Mouse (Mus musculus): ENCODE results near the gene Plcd3. TPM values are rescaled to one million over a fixed set of nuclear protein-coding genes. Genes with fewer than 3 reads are reported as not detected.
A peak's percentile ranks its signal among the peaks of the same experiment; 100 is the strongest.

Plcd3 gene
- polyA plus RNA-seq (2015; fragmentation: Nextera tagmentation; extraction: Ambion mirVana): 1.5 and 1.9 TPM in 2 replicates

GRCm38 (mm10) chr11:103101481-103101865 is at the start of gene Plcd3, which contains the start of gene Acbd4:
Plcd3 (minus strand) TSS chr11:103101658.
Acbd4 (plus strand) TSS chr11:103101682.
- Histone ChIP-seq H3K4me1 (replicated peaks) (peaks cover 30% of the 10 kb centered on the region), H3K27me3 (peaks cover 74% of the 10 kb centered on the region), H3K27ac (no peak within 1 kb of the TSS), H3K9me3 (no peaks in the 10 kb centered on the region; the same call in 1 of the 2 replicates), H3K9ac (peak within 1 kb of the TSS; percentile 68), H3K4me3 (peak within 1 kb of the TSS; percentile 47), H3K4me2 (peak within 1 kb of the TSS; percentile 73), H3K36me3 (no peaks in the 10 kb centered on the region)
- ATAC-seq (ENCODE audit: low FRiP score): peak; percentile 36; the same call in 1 of the 2 replicates
- WGBS: under 1% methylated on average over 34 of the region's 34 CpGs

GRCm38 (mm10) chr11:103149771-103150170 is 48.3 kb upstream of the Plcd3 start:
- no peak overlapping the region for H3K4me2 ChIP-seq
- H3K36me3 ChIP-seq: no peaks in the 10 kb centered on the region
- 94% methylated on average over 4 of the region's 4 CpGs for WGBS
- H3K4me3 ChIP-seq: no peak overlapping the region
- H3K4me1 ChIP-seq (replicated peaks): peaks cover under 1% of the 10 kb centered on the region
- H3K9ac ChIP-seq: no peak overlapping the region
- H3K27ac ChIP-seq: no peak overlapping the region
- H3K27me3 ChIP-seq: no peaks in the 10 kb centered on the region
- ATAC-seq (ENCODE audit: low FRiP score): no peak
- no peaks in the 10 kb centered on the region for H3K9me3 ChIP-seq

GRCm38 (mm10) chr11:103147766-103148165 is 46.3 kb upstream of the Plcd3 start:
- Histone ChIP-seq H3K27ac (no peak overlapping the region), H3K4me1 (replicated peaks) (peaks cover 14% of the 10 kb centered on the region), H3K27me3 (no peaks in the 10 kb centered on the region), H3K4me2 (no peak overlapping the region), H3K9ac (no peak overlapping the region), H3K9me3 (no peaks in the 10 kb centered on the region), H3K4me3 (no peak overlapping the region), H3K36me3 (no peaks in the 10 kb centered on the region)
- no peak for ATAC-seq (ENCODE audit: low FRiP score)
- 67% methylated on average over 4 of the region's 4 CpGs for WGBS

- H3K36me3 ChIP-seq: no peaks in the 10 kb centered on the region
- H3K4me3 ChIP-seq: no peak overlapping the region
- no peak overlapping the region for H3K4me2 ChIP-seq
- H3K27ac ChIP-seq: no peak overlapping the region
- no peak overlapping the region for H3K9ac ChIP-seq
- 87% methylated on average over 4 of the region's 4 CpGs for WGBS
- peaks cover 27% of the 10 kb centered on the region for H3K4me1 ChIP-seq (replicated peaks)
- H3K27me3 ChIP-seq: no peaks in the 10 kb centered on the region
- no peaks in the 10 kb centered on the region for H3K9me3 ChIP-seq
- no peak for ATAC-seq (ENCODE audit: low FRiP score)
These were observed 44.9 kb upstream of the Plcd3 start for GRCm38 (mm10) chr11:103146386-103146785.

- no peak overlapping the region for H3K4me2 ChIP-seq
- no peaks in the 10 kb centered on the region for H3K27me3 ChIP-seq
- peaks cover 10% of the 10 kb centered on the region; the same call in 1 of the 2 replicates for H3K36me3 ChIP-seq
- H3K4me3 ChIP-seq: no peak overlapping the region
- H3K4me1 ChIP-seq (replicated peaks): peaks cover 34% of the 10 kb centered on the region
- H3K9me3 ChIP-seq: no peaks in the 10 kb centered on the region
- ATAC-seq (ENCODE audit: low FRiP score): no peak
- no peak overlapping the region for H3K9ac ChIP-seq
- 45% methylated on average over 12 of the region's 12 CpGs for WGBS
- peak overlapping the region; percentile 8; the same call in 1 of the 2 replicates for H3K27ac ChIP-seq
These were observed 43.1 kb upstream of the Plcd3 start for GRCm38 (mm10) chr11:103144309-103145285.

GRCm38 (mm10) chr11:103142441-103143182 is 41.2 kb upstream of the Plcd3 start:
- Histone ChIP-seq H3K27ac (peak overlapping the region; percentile 94), H3K4me2 (peak overlapping the region; percentile 54), H3K4me3 (peak overlapping the region; percentile 34), H3K36me3 (peaks cover 24% of the 10 kb centered on the region), H3K4me1 (replicated peaks) (peaks cover 34% of the 10 kb centered on the region), H3K9me3 (no peaks in the 10 kb centered on the region), H3K9ac (peak overlapping the region; percentile 71), H3K27me3 (no peaks in the 10 kb centered on the region)
- WGBS: 28% methylated on average over 7 of the region's 8 CpGs
- peak; percentile 88 for ATAC-seq (ENCODE audit: low FRiP score)

GRCm38 (mm10) chr11:103141944-103142255 is 40.4 kb upstream of the Plcd3 start:
- H3K27me3 ChIP-seq: no peaks in the 10 kb centered on the region
- no peak overlapping the region for H3K4me3 ChIP-seq
- peak overlapping the region; percentile 43; the same call in 1 of the 2 replicates for H3K9ac ChIP-seq
- ATAC-seq (ENCODE audit: low FRiP score): 0 out of 2 replicates have a peak, but pooled peaks have one; percentile 19
- H3K27ac ChIP-seq: peak overlapping the region; percentile 94
- H3K36me3 ChIP-seq: peaks cover 24% of the 10 kb centered on the region
- peaks cover 34% of the 10 kb centered on the region for H3K4me1 ChIP-seq (replicated peaks)
- 32% methylated on average over 1 of the region's 1 CpGs for WGBS
- H3K4me2 ChIP-seq: peak overlapping the region; percentile 15
- H3K9me3 ChIP-seq: no peaks in the 10 kb centered on the region

GRCm38 (mm10) chr11:103141101-103141943 is 39.9 kb upstream of the Plcd3 start:
- WGBS: 41% methylated on average over 11 of the region's 11 CpGs
- peak overlapping the region; percentile 43 for H3K9ac ChIP-seq
- ATAC-seq (ENCODE audit: low FRiP score): 0 out of 2 replicates have a peak, but pooled peaks have one; percentile 16

GRCm38 (mm10) chr11:103140763-103141100 is 39.3 kb upstream of the Plcd3 start:
- peaks cover 24% of the 10 kb centered on the region for H3K36me3 ChIP-seq
- H3K4me2 ChIP-seq: no peak overlapping the region
- no peaks in the 10 kb centered on the region for H3K27me3 ChIP-seq
- H3K9me3 ChIP-seq: no peaks in the 10 kb centered on the region
- ATAC-seq (ENCODE audit: low FRiP score): no peak
- H3K4me1 ChIP-seq (replicated peaks): peaks cover 38% of the 10 kb centered on the region
- H3K9ac ChIP-seq: peak overlapping the region; percentile 9
- H3K4me3 ChIP-seq: no peak overlapping the region
- 65% methylated on average over 6 of the region's 6 CpGs for whole genome bisulfite sequencing
- peak overlapping the region; percentile 30; the same call in 1 of the 2 replicates for H3K27ac ChIP-seq

More at GRCm38 (mm10) chr11:103141101-103141943, 39.9 kb upstream of the Plcd3 start:
- Histone ChIP-seq H3K27ac (peak overlapping the region; percentile 94), H3K36me3 (peaks cover 24% of the 10 kb centered on the region), H3K4me3 (no peak overlapping the region), H3K27me3 (no peaks in the 10 kb centered on the region), H3K9me3 (no peaks in the 10 kb centered on the region), H3K4me2 (peak overlapping the region; percentile 15; the same call in 1 of the 2 replicates), H3K4me1 (replicated peaks) (peaks cover 35% of the 10 kb centered on the region)

GRCm38 (mm10) chr11:103139951-103140762 is 38.7 kb upstream of the Plcd3 start:
- no peaks in the 10 kb centered on the region for H3K9me3 ChIP-seq
- H3K4me1 ChIP-seq (replicated peaks): peaks cover 44% of the 10 kb centered on the region
- WGBS: 85% methylated on average over 14 of the region's 14 CpGs
- peak overlapping the region; percentile 9; the same call in 1 of the 2 replicates for H3K9ac ChIP-seq
- H3K36me3 ChIP-seq: peaks cover 24% of the 10 kb centered on the region
- H3K27ac ChIP-seq: peak overlapping the region; percentile 30; the same call in 1 of the 2 replicates
- H3K4me2 ChIP-seq: no peak overlapping the region
- H3K4me3 ChIP-seq: no peak overlapping the region
- no peak for ATAC-seq (ENCODE audit: low FRiP score)
- H3K27me3 ChIP-seq: no peaks in the 10 kb centered on the region
